Mouse (Mus musculus) forebrain, postnatal 0 days (tissue): Measurements from ENCODE around the gene Asb6. TPM values are rescaled to one million over a fixed set of nuclear protein-coding genes. Genes with fewer than 3 reads are reported as not detected.

Experiments used
- ATAC-seq: fragments of 200-750 bp; cut with Nextera tagmentation; 2 replicates; pipeline ENCODE4 v1.8.0; 2017; ENCODE audit warnings: mild to moderate bottlenecking, moderate library complexity
- DNase-seq: peaks from one replicate; pipeline ENCODE4 v3.0.0-alpha.2; 2015
- H3K27ac ChIP-seq: fragments of 300-500 bp; sonication (generic); 2 replicates; pipeline ENCODE4 v1.5.1; 2014; ENCODE audit warnings: low read depth, mild to moderate bottlenecking, antibody characterized with exemption, low read length, moderate library complexity, mixed read lengths
- H3K27me3 ChIP-seq: fragments of 300-500 bp; sonication (generic); 2 replicates; pipeline ENCODE4 v1.6.1; 2014; ENCODE audit warnings: mild to moderate bottlenecking, low read length, mixed read lengths; ENCODE audit not compliant: insufficient read depth
- H3K36me3 ChIP-seq: fragments of 300-500 bp; sonication (generic); 2 replicates; pipeline ENCODE4 v1.6.1; 2014; ENCODE audit warnings: mild to moderate bottlenecking, moderate library complexity; ENCODE audit not compliant: insufficient read depth
- H3K4me1 ChIP-seq: fragments of 300-500 bp; sonication (generic); 2 replicates; pipeline ENCODE4 v1.6.1; 2014; ENCODE audit warnings: antibody characterized with exemption; ENCODE audit not compliant: insufficient read depth
- H3K4me2 ChIP-seq: fragments of 300-500 bp; sonication (generic); 2 replicates; pipeline ENCODE4 v1.6.1; 2014; ENCODE audit warnings: low read depth, mild to moderate bottlenecking, moderate library complexity
- H3K4me3 ChIP-seq: fragments of 300-500 bp; sonication (generic); 2 replicates; pipeline ENCODE4 v1.5.1; 2014; ENCODE audit warnings: low read depth, low read length, mixed read lengths
- H3K9ac ChIP-seq: fragments of 300-500 bp; sonication (generic); 2 replicates; pipeline ENCODE4 v1.6.1; 2014; ENCODE audit warnings: mild to moderate bottlenecking
- H3K9me3 ChIP-seq: fragments of 300-500 bp; sonication (generic); 2 replicates; pipeline ENCODE4 v1.6.1; 2016; ENCODE audit warnings: low read length
- CTCF ChIP-seq: sonication (generic); IDR thresholded peaks from 2 replicates; pipeline ENCODE4 v1.5.1; 2016; ENCODE audit warnings: antibody characterized with exemption, control low read depth, low read depth
- WGBS: fragments of 180-500 bp; shearing (Covaris S2); extraction: QIAGEN DNeasy Blood & Tissue Kit; methylation state at CpG from one replicate; pipeline ENCODE4 v1.1.7; 2014; 5-methylcytosine and 5-hydroxymethylcytosine counted together
- polyA plus RNA-seq: library from polyadenylated mRNA; unstranded; fragments of >200 nt; fragmentation: Nextera tagmentation; extraction: Ambion mirVana; gene quantifications from 2 replicates; pipeline ENCODE4 v1.2.1, GENCODE M21; 2015
- total RNA-seq: library from RNA; depleted of rRNA; stranded (reverse); fragments of >200 nt; gene quantifications from 2 replicates; pipeline ENCODE4 v1.2.3, GENCODE M21; 2014

The Asb6 gene
- total and polyA plus RNA-seq, 2 experiments from 2014 or later: 32.7 to 36.0 TPM

DNA sequence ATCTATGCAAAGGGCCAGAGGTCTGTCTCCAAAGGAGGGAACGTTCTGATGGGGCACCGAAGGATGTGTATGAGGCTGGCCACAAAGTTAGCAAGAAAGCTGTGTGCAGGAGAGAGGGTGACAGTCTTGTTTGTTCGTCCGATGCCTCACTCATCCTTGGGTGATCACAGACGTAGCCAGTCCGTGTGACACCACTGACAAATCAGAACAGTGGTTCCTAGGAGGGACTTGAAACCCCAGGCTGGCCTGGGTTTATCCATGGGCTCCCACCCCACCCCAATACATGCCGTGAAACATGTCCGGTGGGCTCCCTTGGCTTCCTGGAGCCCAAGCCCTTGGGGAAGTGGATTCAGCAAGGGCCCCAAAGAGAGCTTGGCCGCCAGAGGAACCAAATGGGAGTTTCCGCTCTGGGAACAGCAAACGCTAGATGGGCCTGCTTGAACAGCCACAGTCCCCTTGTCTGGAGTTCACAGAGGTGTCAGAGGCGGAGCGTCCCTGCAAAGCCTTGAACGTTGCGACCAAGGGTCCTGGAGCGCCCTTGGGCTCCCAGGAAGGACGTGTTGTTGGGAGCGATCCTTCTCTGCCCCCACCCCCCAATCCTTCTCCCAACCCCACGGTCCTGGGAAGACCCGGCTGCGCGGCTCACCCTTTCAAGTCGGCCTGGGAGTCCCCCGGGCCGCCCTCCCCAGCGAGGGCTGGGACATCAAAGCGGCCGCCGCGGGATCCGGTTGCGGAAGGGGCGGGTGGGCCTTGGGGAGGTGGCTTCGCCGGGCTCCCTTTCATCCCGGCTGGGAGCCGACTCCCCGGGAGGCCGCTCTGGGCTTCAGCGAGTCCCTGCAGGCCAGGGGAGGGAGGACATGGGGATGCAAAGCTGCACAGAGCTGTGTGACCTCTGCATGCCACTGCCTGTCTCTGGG lies 45.8 kb downstream of the Asb6 start:
- H3K27ac ChIP-seq: peak overlapping the region; percentile 21; the same call in 1 of the 2 replicates
- 0 out of 2 replicates have a peak, but pooled peaks cover 4% of the 10 kb centered on the region for H3K4me1 ChIP-seq
- no peak overlapping the region; the same call in 1 of the 2 replicates for H3K9ac ChIP-seq
- H3K4me2 ChIP-seq: peak overlapping the region; percentile 39
- TF ChIP-seq CTCF: peak; percentile 16; the same call in 1 of the 2 replicates
- ATAC-seq: peak; percentile 40
- no peaks in the 10 kb centered on the region for H3K9me3 ChIP-seq
- DNase-seq: no peak
- WGBS: 22% methylated on average over 29 of the region's 40 CpGs
- H3K27me3 ChIP-seq: no peaks in the 10 kb centered on the region
- no peak overlapping the region for H3K4me3 ChIP-seq
- H3K36me3 ChIP-seq: no peaks in the 10 kb centered on the region

DNA sequence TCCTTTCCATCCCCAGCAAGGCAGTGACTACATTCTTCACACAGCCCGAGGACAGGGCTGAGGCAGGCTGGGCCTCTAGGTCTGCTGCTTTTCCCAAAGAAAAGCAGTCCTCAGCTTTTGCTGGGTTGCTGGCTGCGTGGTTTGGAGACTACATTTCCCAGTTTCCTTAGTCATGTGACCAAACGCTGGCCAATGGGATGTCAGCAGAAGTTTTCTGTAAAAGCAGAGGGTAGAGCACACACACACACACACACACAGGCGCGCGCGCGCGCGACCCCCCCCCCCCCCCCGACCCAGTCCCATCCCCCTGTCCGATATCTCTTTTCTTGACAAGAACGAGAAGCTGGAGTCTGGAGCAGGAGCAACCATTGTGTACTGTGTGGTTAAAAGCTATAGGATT lies 46.8 kb downstream of the Asb6 start:
- no peak for TF ChIP-seq CTCF
- ATAC-seq (peak; percentile 86), DNase-seq (peak; percentile 84)
- H3K4me1 ChIP-seq: 0 out of 2 replicates have a peak, but pooled peaks cover 4% of the 10 kb centered on the region
- H3K4me3 ChIP-seq: no peak overlapping the region
- peak overlapping the region; percentile 42 for H3K4me2 ChIP-seq
- 0% methylated on average over 13 of the region's 13 CpGs for whole genome bisulfite sequencing
- no peaks in the 10 kb centered on the region for H3K36me3 ChIP-seq
- peak overlapping the region; percentile 36; the same call in 1 of the 2 replicates for H3K27ac ChIP-seq
- no peaks in the 10 kb centered on the region for H3K27me3 ChIP-seq
- no peaks in the 10 kb centered on the region for H3K9me3 ChIP-seq
- no peak overlapping the region for H3K9ac ChIP-seq

DNA sequence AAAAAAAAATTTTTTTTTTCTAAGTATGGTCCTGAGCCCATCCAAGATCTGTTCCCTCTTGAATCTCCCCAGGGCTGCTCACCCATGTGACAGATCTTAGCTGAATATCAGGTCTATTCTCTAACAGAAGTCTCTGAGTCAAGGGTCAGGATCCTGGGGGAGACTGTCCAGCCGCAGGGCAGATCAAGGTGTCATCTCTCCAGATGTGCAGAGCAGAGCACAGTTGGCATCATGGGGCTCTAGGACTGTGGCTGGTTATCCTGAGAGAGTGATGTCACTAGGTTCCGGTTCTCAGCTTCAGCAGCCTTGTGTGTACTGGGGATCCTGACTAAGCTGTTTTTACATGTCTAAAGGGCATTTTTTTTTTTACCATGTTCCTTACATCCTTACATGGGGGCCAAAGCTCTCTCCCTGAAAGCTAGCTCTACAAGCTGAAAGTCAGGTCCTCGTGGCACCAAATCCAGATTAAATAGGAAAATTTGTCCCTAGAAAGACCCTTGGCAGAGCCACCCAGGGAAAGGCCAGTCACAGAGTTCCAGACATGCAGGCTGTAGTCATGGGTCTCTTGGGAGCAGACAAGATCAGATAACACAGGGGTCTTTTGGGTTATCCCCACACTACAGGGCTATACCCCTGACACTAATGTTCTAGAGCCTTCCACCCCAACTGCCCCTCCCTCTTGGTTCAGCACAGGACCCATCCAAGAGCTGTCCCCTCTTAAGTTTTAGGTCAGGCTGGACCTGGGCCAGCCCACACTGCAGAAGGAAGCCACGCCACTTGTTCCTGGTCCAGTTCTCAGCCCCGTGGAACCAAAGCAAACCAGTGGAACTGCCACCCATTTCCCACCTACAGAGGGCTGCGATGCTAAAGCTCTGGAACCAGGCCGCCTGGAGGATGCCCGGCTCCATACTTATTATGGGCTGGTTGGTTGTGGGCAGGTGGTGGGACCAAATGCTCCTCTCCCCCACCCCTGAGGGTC lies 47.5 kb downstream of the Asb6 start:
- peak; percentile 11; the same call in 1 of the 2 replicates for TF ChIP-seq CTCF
- no peak for DNase-seq
- Histone ChIP-seq H3K36me3 (no peaks in the 10 kb centered on the region), H3K9ac (no peak overlapping the region), H3K27ac (peak overlapping the region; percentile 36; the same call in 1 of the 2 replicates), H3K9me3 (no peaks in the 10 kb centered on the region), H3K4me3 (no peak overlapping the region), H3K4me2 (peak overlapping the region; percentile 42), H3K4me1 (0 out of 2 replicates have a peak, but pooled peaks cover 4% of the 10 kb centered on the region), H3K27me3 (no peaks in the 10 kb centered on the region)
- no peak for ATAC-seq
- WGBS: 75% methylated on average over 8 of the region's 8 CpGs

DNA sequence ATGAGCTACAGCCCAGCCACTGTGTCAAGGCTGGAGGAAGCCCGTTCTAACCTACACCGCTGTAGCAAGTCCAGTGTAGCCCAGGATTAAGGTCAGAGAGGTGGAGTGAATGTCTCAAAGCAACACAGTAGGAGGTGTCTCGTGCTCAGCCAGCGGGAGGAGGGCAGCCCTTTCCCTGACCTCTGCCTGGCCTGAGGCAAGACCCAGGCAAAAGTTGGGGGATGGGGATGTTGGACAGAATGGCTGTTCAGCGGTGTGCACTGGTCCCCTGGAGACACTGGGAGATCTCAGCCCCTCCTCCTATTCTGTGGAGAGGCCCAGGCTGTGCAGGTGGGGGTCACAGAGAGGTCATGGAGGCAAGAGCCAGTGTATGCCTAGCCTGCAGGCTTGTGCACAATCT lies 50.9 kb downstream of the Asb6 start:
- H3K9me3 ChIP-seq: no peaks in the 10 kb centered on the region
- no peak for DNase-seq
- ATAC-seq: no peak
- H3K4me2 ChIP-seq: no peak overlapping the region
- H3K4me3 ChIP-seq: no peak overlapping the region
- no peak overlapping the region for H3K9ac ChIP-seq
- H3K4me1 ChIP-seq: 0 out of 2 replicates have a peak, but pooled peaks cover 4% of the 10 kb centered on the region
- no peaks in the 10 kb centered on the region for H3K36me3 ChIP-seq
- no peak overlapping the region for H3K27ac ChIP-seq
- H3K27me3 ChIP-seq: no peaks in the 10 kb centered on the region
- 9% methylated on average over 5 of the region's 5 CpGs for WGBS
- TF ChIP-seq CTCF: no peak

DNA sequence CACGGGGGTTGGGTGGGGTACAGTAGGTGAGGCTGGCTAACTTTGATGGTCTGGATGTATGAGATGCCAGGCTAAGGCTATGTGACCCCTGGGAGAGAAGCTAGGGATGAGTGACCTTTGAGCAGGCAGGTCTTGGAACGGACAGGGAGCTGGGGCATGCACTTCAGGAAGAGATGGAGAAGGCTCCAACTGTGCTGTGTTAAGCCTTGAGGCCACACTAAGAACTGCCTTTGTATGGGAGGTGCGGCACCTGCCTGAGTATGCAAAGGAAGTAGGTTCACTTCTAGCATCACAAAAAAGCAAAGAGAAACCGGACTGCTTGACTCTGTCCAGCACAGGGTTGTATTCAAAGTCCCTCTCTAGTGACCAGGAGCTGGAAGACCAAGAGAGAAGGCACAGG lies 51.9 kb downstream of the Asb6 start:
- Histone ChIP-seq H3K27me3 (no peaks in the 10 kb centered on the region), H3K4me1 (0 out of 2 replicates have a peak, but pooled peaks cover 4% of the 10 kb centered on the region), H3K4me3 (no peak overlapping the region), H3K4me2 (no peak overlapping the region), H3K9me3 (no peaks in the 10 kb centered on the region), H3K36me3 (no peaks in the 10 kb centered on the region), H3K27ac (no peak overlapping the region), H3K9ac (no peak overlapping the region)
- no peak for TF ChIP-seq CTCF
- ATAC-seq: no peak
- DNase-seq: no peak
- WGBS: 59% methylated on average over 4 of the region's 4 CpGs

DNA sequence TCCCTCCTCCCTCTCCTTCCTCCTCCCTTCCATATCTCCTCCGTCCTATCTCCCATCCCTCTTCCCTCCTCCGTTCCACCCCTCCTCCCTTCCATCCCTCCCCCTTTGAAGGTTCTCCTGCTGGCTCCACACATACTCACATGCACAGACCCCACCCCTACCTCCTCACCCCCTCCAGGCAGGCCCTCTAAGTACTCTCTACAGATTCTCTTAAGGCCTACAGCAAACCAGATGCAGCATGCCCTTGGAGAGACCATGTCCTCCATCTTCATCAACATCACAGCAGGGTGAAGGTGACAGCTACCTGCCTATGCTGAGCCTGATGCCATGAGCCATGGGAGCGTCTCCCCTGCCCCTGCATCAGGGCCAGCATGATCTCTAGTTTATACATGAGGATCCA lies 52.9 kb downstream of the Asb6 start:
- Histone ChIP-seq H3K9ac (no peak overlapping the region), H3K27me3 (no peaks in the 10 kb centered on the region), H3K4me2 (no peak overlapping the region), H3K4me1 (peaks cover 4% of the 10 kb centered on the region; the same call in 1 of the 2 replicates), H3K9me3 (no peaks in the 10 kb centered on the region), H3K36me3 (no peaks in the 10 kb centered on the region), H3K4me3 (no peak overlapping the region), H3K27ac (no peak overlapping the region)
- ATAC-seq: no peak
- WGBS: 88% methylated on average over 3 of the region's 3 CpGs
- TF ChIP-seq CTCF: no peak
- no peak for DNase-seq
